Mouse (Mus musculus): ENCODE data around the gene Gm45062. TPM values are rescaled to one million over a fixed set of nuclear protein-coding genes. Genes with fewer than 3 reads are reported as not detected.

Gene Gm45062
- polyA plus RNA-seq, 1 experiment from 2014 or later = 16.2 TPM

- H3K27ac ChIP-seq = no peak overlapping the region
- H3K4me2 ChIP-seq = no peak overlapping the region
- 86% methylated on average over 7 of the region's 7 CpGs for WGBS
- no peak overlapping the region for H3K9ac ChIP-seq (replicated peaks)
- 0 out of 2 replicates have a peak, but pooled peaks cover 2% of the 10 kb centered on the region for H3K36me3 ChIP-seq
- no peaks in the 10 kb centered on the region for H3K9me3 ChIP-seq
- H3K4me1 ChIP-seq (replicated peaks) = no peaks in the 10 kb centered on the region
- no peaks in the 10 kb centered on the region for H3K27me3 ChIP-seq
- ATAC-seq (ENCODE audit: insufficient number of reproducible peaks, insufficient read depth, low FRiP score, low TSS enrichment, low read depth) = no peak
- no peak overlapping the region for H3K4me3 ChIP-seq (replicated peaks)
These were observed 138.0 kb downstream of the Gm45062 start for GRCm38 (mm10) chr6:8397252-8397651.

DNA sequence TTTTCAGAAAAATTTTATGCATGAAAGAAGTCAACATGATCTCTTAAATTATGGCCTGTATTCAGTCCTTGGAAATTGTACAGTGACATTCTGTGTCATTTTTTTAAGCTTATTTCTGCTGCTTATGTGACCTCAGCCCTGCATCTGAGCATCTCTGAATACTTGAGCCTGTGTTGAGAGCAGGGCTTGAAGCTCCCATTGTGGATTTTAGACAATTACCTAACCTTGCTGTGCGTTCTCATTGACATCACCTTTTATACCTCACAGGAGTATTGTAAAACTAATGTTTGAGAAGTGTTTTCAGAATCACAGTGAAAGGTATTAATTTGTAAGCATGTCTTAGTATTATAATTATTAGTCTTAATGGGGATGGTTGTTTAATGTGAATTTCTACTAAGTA, 140.5 kb downstream of the Gm45062 start:
- ATAC-seq (ENCODE audit: insufficient number of reproducible peaks, insufficient read depth, low FRiP score, low TSS enrichment, low read depth) = no peak
- no peaks in the 10 kb centered on the region for H3K4me1 ChIP-seq (replicated peaks)
- H3K4me2 ChIP-seq = no peak overlapping the region
- H3K9me3 ChIP-seq = no peaks in the 10 kb centered on the region
- no peak overlapping the region for H3K9ac ChIP-seq (replicated peaks)
- H3K36me3 ChIP-seq = 0 out of 2 replicates have a peak, but pooled peaks cover 2% of the 10 kb centered on the region
- no peak overlapping the region for H3K4me3 ChIP-seq (replicated peaks)
- WGBS = 86% methylated on average over 1 of the region's 1 CpGs
- no peaks in the 10 kb centered on the region for H3K27me3 ChIP-seq
- no peak overlapping the region for H3K27ac ChIP-seq

DNA sequence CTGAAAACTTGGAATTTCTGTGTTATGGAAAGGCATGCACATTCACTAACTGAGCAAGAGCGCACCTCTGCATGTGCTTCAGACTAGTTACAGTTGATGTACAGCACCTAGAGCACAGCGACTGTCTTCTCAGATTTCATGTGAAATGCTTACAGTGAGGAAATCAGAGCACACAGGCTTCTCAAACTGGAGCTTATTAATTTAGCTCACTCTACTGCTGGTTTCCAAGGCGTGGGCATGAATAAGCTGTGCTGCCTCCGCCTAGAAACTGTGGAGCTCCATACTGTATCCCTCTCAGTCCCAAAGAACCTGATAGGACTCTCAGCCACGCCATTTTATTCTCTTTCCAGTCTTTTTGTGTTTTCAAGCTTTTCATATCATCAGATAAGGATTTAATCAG, 143.9 kb downstream of the Gm45062 start:
- Histone ChIP-seq H3K4me2 (no peak overlapping the region), H3K9ac (replicated peaks) (no peak overlapping the region), H3K4me1 (replicated peaks) (no peaks in the 10 kb centered on the region), H3K4me3 (replicated peaks) (no peak overlapping the region), H3K9me3 (no peaks in the 10 kb centered on the region), H3K27ac (no peak overlapping the region), H3K27me3 (no peaks in the 10 kb centered on the region), H3K36me3 (0 out of 2 replicates have a peak, but pooled peaks cover 2% of the 10 kb centered on the region)
- 84% methylated on average over 5 of the region's 5 CpGs for WGBS
- ATAC-seq (ENCODE audit: insufficient number of reproducible peaks, insufficient read depth, low FRiP score, low TSS enrichment, low read depth) = no peak

- 90% methylated on average over 5 of the region's 5 CpGs for WGBS
- H3K9me3 ChIP-seq = no peaks in the 10 kb centered on the region
- H3K4me2 ChIP-seq = no peak overlapping the region
- no peak overlapping the region for H3K4me3 ChIP-seq (replicated peaks)
- no peaks in the 10 kb centered on the region for H3K4me1 ChIP-seq (replicated peaks)
- no peak overlapping the region for H3K9ac ChIP-seq (replicated peaks)
- no peak overlapping the region for H3K27ac ChIP-seq
- no peak for ATAC-seq (ENCODE audit: insufficient number of reproducible peaks, insufficient read depth, low FRiP score, low TSS enrichment, low read depth)
- 0 out of 2 replicates have a peak, but pooled peaks cover 2% of the 10 kb centered on the region for H3K36me3 ChIP-seq
- H3K27me3 ChIP-seq = no peaks in the 10 kb centered on the region
These were observed 146.6 kb downstream of the Gm45062 start for GRCm38 (mm10) chr6:8405844-8406243.

DNA sequence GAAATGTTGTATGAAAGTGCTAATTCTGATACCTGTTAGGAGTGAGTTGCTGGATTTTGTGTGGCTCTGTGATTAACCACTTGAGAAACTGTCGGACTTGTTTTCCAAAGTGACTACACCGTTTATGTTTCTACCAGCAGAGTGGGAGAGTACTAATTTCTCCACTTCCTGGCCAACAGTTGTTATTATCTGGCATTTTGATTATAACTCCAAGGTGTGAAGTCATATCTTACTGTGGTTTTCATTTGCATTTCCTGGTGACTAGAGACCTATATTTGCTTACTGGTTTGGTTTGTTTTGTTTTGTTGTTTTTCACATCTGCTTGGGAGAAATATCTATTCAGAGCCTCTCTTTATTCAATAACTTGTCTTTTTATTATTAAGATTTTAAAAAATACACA, 149.1 kb downstream of the Gm45062 start:
- no peak for ATAC-seq (ENCODE audit: insufficient number of reproducible peaks, insufficient read depth, low FRiP score, low TSS enrichment, low read depth)
- Histone ChIP-seq H3K27ac (no peak overlapping the region), H3K4me2 (no peak overlapping the region), H3K4me1 (replicated peaks) (no peaks in the 10 kb centered on the region), H3K27me3 (no peaks in the 10 kb centered on the region), H3K4me3 (replicated peaks) (no peak overlapping the region), H3K9me3 (no peaks in the 10 kb centered on the region), H3K9ac (replicated peaks) (no peak overlapping the region), H3K36me3 (no peaks in the 10 kb centered on the region)
- WGBS = 77% methylated on average over 2 of the region's 2 CpGs

- no peak overlapping the region for H3K4me2 ChIP-seq
- ATAC-seq (ENCODE audit: insufficient number of reproducible peaks, insufficient read depth, low FRiP score, low TSS enrichment, low read depth) = no peak
- no peak overlapping the region for H3K27ac ChIP-seq
- no peak overlapping the region for H3K4me3 ChIP-seq (replicated peaks)
- H3K9me3 ChIP-seq = no peaks in the 10 kb centered on the region
- H3K4me1 ChIP-seq (replicated peaks) = no peaks in the 10 kb centered on the region
- no peaks in the 10 kb centered on the region for H3K27me3 ChIP-seq
- no peak overlapping the region for H3K9ac ChIP-seq (replicated peaks)
- WGBS = 92% methylated on average over 4 of the region's 4 CpGs
- no peaks in the 10 kb centered on the region for H3K36me3 ChIP-seq
These were observed 150.6 kb downstream of the Gm45062 start for GRCm38 (mm10) chr6:8409865-8410264.

DNA sequence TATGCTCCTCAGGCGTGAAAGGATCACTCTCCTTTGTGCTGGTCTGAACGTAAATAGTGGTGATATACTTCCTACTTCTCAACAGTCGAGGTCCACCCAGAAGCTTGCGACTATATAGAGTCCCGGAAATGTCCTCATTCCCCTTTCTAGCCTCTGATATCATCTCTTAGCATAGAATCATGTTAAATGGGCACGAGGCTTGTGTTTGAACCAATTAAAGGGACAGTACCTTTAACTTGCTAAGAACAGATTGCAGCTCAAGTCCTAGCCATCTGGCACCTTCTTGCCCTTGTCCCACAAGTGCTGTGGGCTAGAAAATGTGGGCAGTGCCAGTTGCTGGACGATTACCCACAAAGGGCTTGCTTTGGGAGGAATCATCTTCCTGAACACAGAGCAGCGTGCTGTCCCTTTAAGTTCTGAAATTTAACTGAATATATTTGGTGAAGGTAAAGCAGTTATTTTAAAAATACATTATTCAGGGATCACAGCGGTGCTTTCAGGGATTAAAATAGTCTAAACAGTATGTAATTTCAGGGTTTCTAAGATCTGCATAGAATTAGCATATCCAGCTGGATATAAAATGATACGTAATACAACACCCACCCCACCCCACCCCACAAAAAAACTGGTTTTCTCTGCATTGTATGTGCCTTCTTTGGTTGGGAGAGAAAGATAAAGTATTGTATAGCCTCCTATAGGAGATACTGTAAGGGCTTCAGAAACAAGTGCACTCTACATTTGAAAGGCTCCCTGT, 153.8 kb downstream of the Gm45062 start:
- Histone ChIP-seq H3K27ac (no peak overlapping the region), H3K4me2 (no peak overlapping the region), H3K27me3 (no peaks in the 10 kb centered on the region), H3K4me3 (replicated peaks) (no peak overlapping the region), H3K9ac (replicated peaks) (no peak overlapping the region), H3K9me3 (no peaks in the 10 kb centered on the region), H3K36me3 (no peaks in the 10 kb centered on the region), H3K4me1 (replicated peaks) (no peaks in the 10 kb centered on the region)
- ATAC-seq (ENCODE audit: insufficient number of reproducible peaks, insufficient read depth, low FRiP score, low TSS enrichment, low read depth) = no peak
- WGBS = 78% methylated on average over 10 of the region's 10 CpGs

DNA sequence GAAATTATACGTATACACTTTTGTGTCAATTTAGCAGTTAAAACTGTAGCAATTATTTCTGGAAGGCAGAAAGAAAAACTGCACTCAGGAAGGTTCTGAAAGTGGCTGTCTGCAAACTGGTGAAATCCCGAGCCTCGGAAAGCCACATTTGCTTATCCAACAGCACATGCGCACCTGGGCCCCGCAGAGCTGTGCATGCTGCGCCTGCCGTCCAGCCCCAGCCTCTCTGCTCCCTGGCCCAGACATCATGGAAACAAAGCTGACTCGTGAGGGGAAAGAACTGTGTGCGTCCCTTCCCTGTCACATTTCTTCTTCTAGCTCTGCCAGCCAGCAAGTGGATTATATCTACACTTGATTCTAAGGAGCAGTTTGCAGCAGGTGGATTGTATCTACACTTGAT, 154.8 kb downstream of the Gm45062 start:
- H3K27me3 ChIP-seq = no peaks in the 10 kb centered on the region
- H3K9ac ChIP-seq (replicated peaks) = no peak overlapping the region
- H3K27ac ChIP-seq = no peak overlapping the region
- ATAC-seq (ENCODE audit: insufficient number of reproducible peaks, insufficient read depth, low FRiP score, low TSS enrichment, low read depth) = no peak
- no peaks in the 10 kb centered on the region for H3K9me3 ChIP-seq
- 66% methylated on average over 9 of the region's 9 CpGs for WGBS
- no peak overlapping the region for H3K4me2 ChIP-seq
- no peaks in the 10 kb centered on the region for H3K36me3 ChIP-seq
- H3K4me3 ChIP-seq (replicated peaks) = no peak overlapping the region
- H3K4me1 ChIP-seq (replicated peaks) = peaks cover 2% of the 10 kb centered on the region; the same call in 1 of the 2 replicates

DNA sequence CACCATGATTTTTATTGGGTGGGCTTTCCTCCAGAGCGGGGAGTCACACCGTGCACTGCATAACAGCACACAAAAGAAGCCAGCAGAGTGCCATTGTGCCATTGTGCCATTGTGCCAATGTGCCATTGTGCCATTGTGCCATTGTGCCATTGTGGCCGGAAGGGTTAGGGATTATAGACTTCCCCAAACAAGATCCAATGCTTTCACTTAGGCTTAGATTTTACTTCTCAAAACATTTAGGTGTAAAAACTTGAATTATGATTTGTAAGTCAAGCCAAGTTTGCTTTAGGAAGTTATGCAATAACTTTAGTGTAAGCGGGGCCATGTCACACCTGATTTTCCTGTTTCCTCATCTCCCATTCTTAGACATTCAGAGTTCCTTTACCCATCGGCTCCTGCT, 156.6 kb downstream of the Gm45062 start:
- no peaks in the 10 kb centered on the region for H3K36me3 ChIP-seq
- whole genome bisulfite sequencing = 94% methylated on average over 5 of the region's 5 CpGs
- H3K27me3 ChIP-seq = no peaks in the 10 kb centered on the region
- H3K27ac ChIP-seq = no peak overlapping the region
- H3K9me3 ChIP-seq = no peaks in the 10 kb centered on the region
- H3K9ac ChIP-seq (replicated peaks) = no peak overlapping the region
- no peak for ATAC-seq (ENCODE audit: insufficient number of reproducible peaks, insufficient read depth, low FRiP score, low TSS enrichment, low read depth)
- H3K4me1 ChIP-seq (replicated peaks) = peaks cover 20% of the 10 kb centered on the region
- H3K4me2 ChIP-seq = no peak overlapping the region
- H3K4me3 ChIP-seq (replicated peaks) = no peak overlapping the region

GRCm38 (mm10) chr6:8416802-8417569, 157.7 kb downstream of the Gm45062 start:
- Histone ChIP-seq H3K9me3 (no peaks in the 10 kb centered on the region), H3K4me3 (replicated peaks) (no peak overlapping the region), H3K27me3 (no peaks in the 10 kb centered on the region), H3K4me1 (replicated peaks) (peaks cover 28% of the 10 kb centered on the region), H3K27ac (0 out of 2 replicates have a peak overlapping the region, but pooled peaks have one; percentile 41), H3K9ac (replicated peaks) (no peak overlapping the region), H3K4me2 (no peak overlapping the region), H3K36me3 (no peaks in the 10 kb centered on the region)
- ATAC-seq (ENCODE audit: insufficient number of reproducible peaks, insufficient read depth, low FRiP score, low TSS enrichment, low read depth) = no peak
- WGBS = 69% methylated on average over 8 of the region's 8 CpGs

- Histone ChIP-seq H3K4me1 (replicated peaks) (peaks cover 34% of the 10 kb centered on the region), H3K4me3 (replicated peaks) (no peak overlapping the region), H3K27me3 (no peaks in the 10 kb centered on the region), H3K9me3 (no peaks in the 10 kb centered on the region), H3K9ac (replicated peaks) (no peak overlapping the region), H3K4me2 (no peak overlapping the region), H3K36me3 (no peaks in the 10 kb centered on the region), H3K27ac (peak overlapping the region; percentile 43)
- WGBS = 52% methylated on average over 4 of the region's 4 CpGs
- no peak for ATAC-seq (ENCODE audit: insufficient number of reproducible peaks, insufficient read depth, low FRiP score, low TSS enrichment, low read depth)
These were observed 160.4 kb downstream of the Gm45062 start for GRCm38 (mm10) chr6:8419485-8420186.

Data from limb, embryonic 12.5 days (tissue).